Mouse (Mus musculus): ENCODE results near the gene Cmip. TPM values are rescaled to one million over a fixed set of nuclear protein-coding genes. Genes with fewer than 3 reads are reported as not detected.

The Cmip gene
- polyA plus RNA-seq, 1 experiment from 2014 or later, result 106 TPM

GRCm38 (mm10) chr8:117339958-117340651, 83.2 kb downstream of the Cmip start:
- ATAC-seq (ENCODE audit: low FRiP score, low TSS enrichment) (no peak), DNase-seq (no peak)
- Histone ChIP-seq H3K36me3 (ENCODE audit: control insufficient read depth, insufficient read depth, low read length) (no peaks in the 10 kb centered on the region), H3K9me3 (ENCODE audit: control insufficient read depth, low read length) (no peaks in the 10 kb centered on the region), H3K4me3 (replicated peaks; ENCODE audit: low read depth, low read length) (no peak overlapping the region), H3K4me2 (ENCODE audit: low read length) (no peak overlapping the region), H3K9ac (replicated peaks; ENCODE audit: low read length) (no peak overlapping the region), H3K27me3 (ENCODE audit: control insufficient read depth, insufficient read depth, low read length) (no peaks in the 10 kb centered on the region), H3K4me1 (ENCODE audit: control insufficient read depth, insufficient read depth, low read length) (peaks cover 12% of the 10 kb centered on the region; the same call in 1 of the 2 replicates), H3K27ac (replicated peaks; ENCODE audit: low read depth, low read length) (0 out of 2 replicates have a peak overlapping the region, but pooled peaks have one; percentile 1)
- WGBS, result 52% methylated on average over 12 of the region's 12 CpGs

GRCm38 (mm10) chr8:117340800-117341199, 83.9 kb downstream of the Cmip start:
- DNase-seq (no peak), ATAC-seq (ENCODE audit: low FRiP score, low TSS enrichment) (no peak)
- Histone ChIP-seq H3K9me3 (ENCODE audit: control insufficient read depth, low read length) (no peaks in the 10 kb centered on the region), H3K27ac (replicated peaks; ENCODE audit: low read depth, low read length) (no peak overlapping the region), H3K27me3 (ENCODE audit: control insufficient read depth, insufficient read depth, low read length) (no peaks in the 10 kb centered on the region), H3K9ac (replicated peaks; ENCODE audit: low read length) (no peak overlapping the region), H3K36me3 (ENCODE audit: control insufficient read depth, insufficient read depth, low read length) (no peaks in the 10 kb centered on the region), H3K4me2 (ENCODE audit: low read length) (no peak overlapping the region), H3K4me3 (replicated peaks; ENCODE audit: low read depth, low read length) (no peak overlapping the region), H3K4me1 (ENCODE audit: control insufficient read depth, insufficient read depth, low read length) (peaks cover 12% of the 10 kb centered on the region; the same call in 1 of the 2 replicates)
- WGBS, result 91% methylated on average over 12 of the region's 12 CpGs

- WGBS, result 83% methylated on average over 8 of the region's 8 CpGs
- no peak for ATAC-seq (ENCODE audit: low FRiP score, low TSS enrichment)
- no peak overlapping the region for H3K4me2 ChIP-seq (ENCODE audit: low read length)
- no peaks in the 10 kb centered on the region for H3K9me3 ChIP-seq (ENCODE audit: control insufficient read depth, low read length)
- no peak overlapping the region for H3K4me3 ChIP-seq (replicated peaks; ENCODE audit: low read depth, low read length)
- H3K27ac ChIP-seq (replicated peaks; ENCODE audit: low read depth, low read length), result no peak overlapping the region
- no peaks in the 10 kb centered on the region for H3K36me3 ChIP-seq (ENCODE audit: control insufficient read depth, insufficient read depth, low read length)
- peaks cover 15% of the 10 kb centered on the region for H3K4me1 ChIP-seq (ENCODE audit: control insufficient read depth, insufficient read depth, low read length)
- no peak overlapping the region for H3K9ac ChIP-seq (replicated peaks; ENCODE audit: low read length)
- no peaks in the 10 kb centered on the region for H3K27me3 ChIP-seq (ENCODE audit: control insufficient read depth, insufficient read depth, low read length)
- DNase-seq, result no peak
Observed at GRCm38 (mm10) chr8:117342735-117343385, 86.0 kb downstream of the Cmip start.

- H3K36me3 ChIP-seq (ENCODE audit: control insufficient read depth, insufficient read depth, low read length), result no peaks in the 10 kb centered on the region
Observed at GRCm38 (mm10) chr8:117343484-117343883, 86.6 kb downstream of the Cmip start.

GRCm38 (mm10) chr8:117344899-117345298, 88.0 kb downstream of the Cmip start:
- Histone ChIP-seq H3K4me3 (replicated peaks; ENCODE audit: low read depth, low read length) (no peak overlapping the region), H3K4me2 (ENCODE audit: low read length) (no peak overlapping the region), H3K9me3 (ENCODE audit: control insufficient read depth, low read length) (no peaks in the 10 kb centered on the region), H3K9ac (replicated peaks; ENCODE audit: low read length) (no peak overlapping the region), H3K36me3 (ENCODE audit: control insufficient read depth, insufficient read depth, low read length) (no peaks in the 10 kb centered on the region), H3K27ac (replicated peaks; ENCODE audit: low read depth, low read length) (no peak overlapping the region), H3K4me1 (ENCODE audit: control insufficient read depth, insufficient read depth, low read length) (peaks cover 20% of the 10 kb centered on the region), H3K27me3 (ENCODE audit: control insufficient read depth, insufficient read depth, low read length) (no peaks in the 10 kb centered on the region)
- ATAC-seq (ENCODE audit: low FRiP score, low TSS enrichment) (no peak), DNase-seq (no peak)
- 93% methylated on average over 11 of the region's 11 CpGs for WGBS

More at GRCm38 (mm10) chr8:117343484-117343883, 86.6 kb downstream of the Cmip start:
- H3K4me2 ChIP-seq (ENCODE audit: low read length), result no peak overlapping the region
- DNase-seq (no peak), ATAC-seq (ENCODE audit: low FRiP score, low TSS enrichment) (no peak)
- H3K4me3 ChIP-seq (replicated peaks; ENCODE audit: low read depth, low read length), result no peak overlapping the region
- 84% methylated on average over 10 of the region's 10 CpGs for WGBS
- no peaks in the 10 kb centered on the region for H3K9me3 ChIP-seq (ENCODE audit: control insufficient read depth, low read length)
- no peaks in the 10 kb centered on the region for H3K27me3 ChIP-seq (ENCODE audit: control insufficient read depth, insufficient read depth, low read length)
- peaks cover 21% of the 10 kb centered on the region for H3K4me1 ChIP-seq (ENCODE audit: control insufficient read depth, insufficient read depth, low read length)
- no peak overlapping the region for H3K27ac ChIP-seq (replicated peaks; ENCODE audit: low read depth, low read length)
- no peak overlapping the region for H3K9ac ChIP-seq (replicated peaks; ENCODE audit: low read length)

GRCm38 (mm10) chr8:117345376-117345775, 88.5 kb downstream of the Cmip start:
- H3K9ac ChIP-seq (replicated peaks; ENCODE audit: low read length), result no peak overlapping the region
- H3K4me1 ChIP-seq (ENCODE audit: control insufficient read depth, insufficient read depth, low read length), result peaks cover 17% of the 10 kb centered on the region
- no peak for ATAC-seq (ENCODE audit: low FRiP score, low TSS enrichment)
- no peak overlapping the region for H3K27ac ChIP-seq (replicated peaks; ENCODE audit: low read depth, low read length)
- WGBS, result 95% methylated on average over 11 of the region's 11 CpGs
- no peaks in the 10 kb centered on the region for H3K36me3 ChIP-seq (ENCODE audit: control insufficient read depth, insufficient read depth, low read length)
- DNase-seq, result no peak
- no peaks in the 10 kb centered on the region for H3K27me3 ChIP-seq (ENCODE audit: control insufficient read depth, insufficient read depth, low read length)
- H3K9me3 ChIP-seq (ENCODE audit: control insufficient read depth, low read length), result no peaks in the 10 kb centered on the region
- H3K4me2 ChIP-seq (ENCODE audit: low read length), result no peak overlapping the region
- no peak overlapping the region for H3K4me3 ChIP-seq (replicated peaks; ENCODE audit: low read depth, low read length)

GRCm38 (mm10) chr8:117347556-117347955, 90.7 kb downstream of the Cmip start:
- ATAC-seq (ENCODE audit: low FRiP score, low TSS enrichment) (no peak), DNase-seq (no peak)
- Histone ChIP-seq H3K9me3 (ENCODE audit: control insufficient read depth, low read length) (no peaks in the 10 kb centered on the region), H3K27ac (replicated peaks; ENCODE audit: low read depth, low read length) (no peak overlapping the region), H3K27me3 (ENCODE audit: control insufficient read depth, insufficient read depth, low read length) (no peaks in the 10 kb centered on the region), H3K4me3 (replicated peaks; ENCODE audit: low read depth, low read length) (no peak overlapping the region), H3K9ac (replicated peaks; ENCODE audit: low read length) (no peak overlapping the region), H3K36me3 (ENCODE audit: control insufficient read depth, insufficient read depth, low read length) (no peaks in the 10 kb centered on the region), H3K4me2 (ENCODE audit: low read length) (no peak overlapping the region), H3K4me1 (ENCODE audit: control insufficient read depth, insufficient read depth, low read length) (peaks cover 17% of the 10 kb centered on the region)
- WGBS, result 60% methylated on average over 4 of the region's 4 CpGs

GRCm38 (mm10) chr8:117348718-117349394, 92.0 kb downstream of the Cmip start:
- H3K27ac ChIP-seq (replicated peaks; ENCODE audit: low read depth, low read length), result peak overlapping the region; percentile 38; the same call in 1 of the 2 replicates
- H3K4me3 ChIP-seq (replicated peaks; ENCODE audit: low read depth, low read length), result no peak overlapping the region
- ATAC-seq (ENCODE audit: low FRiP score, low TSS enrichment) (no peak; the same call in 1 of the 2 replicates), DNase-seq (no peak)
- H3K4me2 ChIP-seq (ENCODE audit: low read length), result no peak overlapping the region
- H3K9me3 ChIP-seq (ENCODE audit: control insufficient read depth, low read length), result no peaks in the 10 kb centered on the region
- 44% methylated on average over 11 of the region's 11 CpGs for WGBS
- no peaks in the 10 kb centered on the region for H3K27me3 ChIP-seq (ENCODE audit: control insufficient read depth, insufficient read depth, low read length)
- H3K4me1 ChIP-seq (ENCODE audit: control insufficient read depth, insufficient read depth, low read length), result peaks cover 17% of the 10 kb centered on the region
- H3K9ac ChIP-seq (replicated peaks; ENCODE audit: low read length), result no peak overlapping the region
- no peaks in the 10 kb centered on the region for H3K36me3 ChIP-seq (ENCODE audit: control insufficient read depth, insufficient read depth, low read length)
